10 mouse cellular contexts compared by ENCODE assay signal in the genomic region with DNA sequence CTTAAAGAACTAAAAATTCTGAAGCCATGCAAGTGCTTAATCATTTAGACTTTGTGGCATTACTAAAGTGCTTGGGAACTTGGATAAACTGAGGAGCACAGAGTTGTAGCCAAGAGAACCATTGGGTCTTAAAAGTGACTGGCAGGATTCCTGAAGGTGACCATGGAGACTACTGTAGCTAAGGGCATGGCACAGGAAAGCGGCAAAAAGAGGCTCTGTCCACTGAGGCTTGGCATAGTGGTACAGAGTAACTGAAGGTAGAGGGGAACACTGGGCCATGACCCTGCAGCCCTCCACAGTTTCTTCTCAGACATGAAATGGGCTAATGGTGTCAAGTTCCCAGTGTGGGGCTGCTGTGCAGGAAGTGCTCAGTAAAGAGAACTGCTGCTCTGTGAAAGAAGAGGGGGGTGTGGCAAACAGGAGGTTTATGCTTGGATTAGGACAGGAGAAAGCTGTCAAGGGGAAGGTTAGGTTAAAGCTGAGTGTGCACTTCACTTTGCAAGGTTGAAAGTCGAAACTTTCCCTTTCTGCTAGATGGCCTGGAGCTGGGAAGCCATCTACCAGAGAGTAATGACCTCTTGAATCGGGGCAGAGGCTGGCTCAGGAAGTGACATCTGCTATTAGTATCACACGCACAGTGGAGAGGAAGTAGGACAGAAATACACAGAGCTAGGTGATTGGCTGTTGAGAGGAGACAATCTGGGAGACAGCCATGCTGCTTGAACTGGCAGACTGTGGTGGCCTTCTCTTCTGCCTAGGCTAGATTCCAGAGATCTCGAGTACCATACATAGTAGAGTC. TPM values are rescaled to one million over a fixed set of nuclear protein-coding genes. Genes with fewer than 3 reads are reported as not detected.
DNase-seq lines count a peak whose midpoint lies in the region; ATAC-seq lines count a peak whose summit lies in the region.
"Had no signal": no experiment of that assay in that cellular context is flagged by ENCODE, and none has a peak within 500 bp of the region (broad histone marks: within the 10 kb centered on the region; RNA-seq: fewer than 3 reads in every experiment).

No protein-coding gene starts in this region.

- H3K4me1 ChIP-seq in heart, embryonic 12.5 days (replicated peaks): peaks cover 24% of the 10 kb centered on the region
- peaks cover 46% of the 10 kb centered on the region for H3K4me1 ChIP-seq in liver, embryonic 15.5 days (replicated peaks)
- H3K4me1 ChIP-seq in midbrain, embryonic 14.5 days (ENCODE audit: control insufficient read depth, insufficient read depth, low read length): no peaks in the 10 kb centered on the region
- H3K4me1 ChIP-seq: midbrain, embryonic 15.5 days had no signal

- peaks cover 17% of the 10 kb centered on the region for H3K36me3 ChIP-seq in heart, embryonic 12.5 days
- H3K36me3 ChIP-seq in liver, embryonic 15.5 days (replicated peaks): peaks cover 16% of the 10 kb centered on the region
- H3K36me3 ChIP-seq in midbrain, embryonic 14.5 days (ENCODE audit: control insufficient read depth, insufficient read depth, low read length): peaks cover 17% of the 10 kb centered on the region; the same call in 1 of the 2 replicates

- no peak overlapping the region for H3K9ac ChIP-seq in heart, embryonic 12.5 days
- no peak overlapping the region for H3K9ac ChIP-seq in liver, embryonic 15.5 days
- H3K9ac ChIP-seq in midbrain, embryonic 14.5 days (replicated peaks; ENCODE audit: low read length): no peak overlapping the region
- H3K9ac ChIP-seq: midbrain, embryonic 15.5 days had no signal

- no peaks in the 10 kb centered on the region for H3K9me3 ChIP-seq in heart, embryonic 12.5 days (replicated peaks)
- no peaks in the 10 kb centered on the region for H3K9me3 ChIP-seq in liver, embryonic 15.5 days (replicated peaks)
- H3K9me3 ChIP-seq in midbrain, embryonic 14.5 days (ENCODE audit: control insufficient read depth, low read length): no peaks in the 10 kb centered on the region
- H3K9me3 ChIP-seq: hindbrain, embryonic 10.5 days; midbrain, embryonic 15.5 days had no signal

- H3K27me3 ChIP-seq in heart, embryonic 12.5 days (replicated peaks): no peaks in the 10 kb centered on the region
- H3K27me3 ChIP-seq in liver, embryonic 15.5 days: no peaks in the 10 kb centered on the region
- no peaks in the 10 kb centered on the region for H3K27me3 ChIP-seq in midbrain, embryonic 14.5 days (ENCODE audit: control insufficient read depth, insufficient read depth, low read length)
- H3K27me3 ChIP-seq: midbrain, embryonic 15.5 days had no signal

- ATAC-seq in heart, embryonic 12.5 days (ENCODE audit: insufficient number of reproducible peaks, low FRiP score): no peak
- ATAC-seq in common myeloid progenitor, adult 5-6 weeks (replicated peaks; ENCODE audit: low read depth, poor library complexity, severe bottlenecking): peak; percentile 68
- ATAC-seq in liver, embryonic 15.5 days (ENCODE audit: insufficient read depth): peak; percentile 32; the same call in 1 of the 2 replicates
- ATAC-seq in midbrain, embryonic 14.5 days (ENCODE audit: low FRiP score, low TSS enrichment): no peak
- ATAC-seq: midbrain, embryonic 15.5 days had no signal

- 74% methylated on average over 5 of the region's 5 CpGs for WGBS in heart, embryonic 12.5 days
- 39% methylated on average over 5 of the region's 5 CpGs for WGBS in liver, embryonic 15.5 days (ENCODE audit: insufficient replicate concordance)
- 84% methylated on average over 5 of the region's 5 CpGs for WGBS in midbrain, embryonic 14.5 days

- H3K4me2 ChIP-seq in heart, embryonic 12.5 days: no peak overlapping the region
- peak overlapping the region; percentile 13; the same call in 1 of the 2 replicates for H3K4me2 ChIP-seq in liver, embryonic 15.5 days
- H3K4me2 ChIP-seq in midbrain, embryonic 14.5 days (ENCODE audit: low read length): no peak overlapping the region
- H3K4me2 ChIP-seq: midbrain, embryonic 15.5 days had no signal

- DNase-seq in heart, adult 8-10 months (ENCODE audit: low spot score): peak; percentile 30
- DNase-seq in 3T3-L1 (ENCODE audit: low read depth, low spot score): peak; percentile 11
- DNase-seq in adrenal gland, adult 2 months: no peak
- DNase-seq in urinary bladder, adult 2 months (ENCODE audit: low spot score): no peak
- no peak for DNase-seq in midbrain, embryonic 14.5 days

- no peak overlapping the region for H3K4me3 ChIP-seq in heart, embryonic 12.5 days
- H3K4me3 ChIP-seq in liver, embryonic 15.5 days (replicated peaks): no peak overlapping the region
- no peak overlapping the region for H3K4me3 ChIP-seq in midbrain, embryonic 14.5 days (replicated peaks; ENCODE audit: low read depth, low read length)
- H3K4me3 ChIP-seq: hindbrain, embryonic 10.5 days; midbrain, embryonic 15.5 days had no signal

- H3K27ac ChIP-seq in heart, embryonic 12.5 days (ENCODE audit: poor library complexity, severe bottlenecking): no peak overlapping the region
- no peak overlapping the region; the same call in 1 of the 2 replicates for H3K27ac ChIP-seq in liver, embryonic 15.5 days (replicated peaks)
- no peak overlapping the region for H3K27ac ChIP-seq in midbrain, embryonic 14.5 days (replicated peaks; ENCODE audit: low read depth, low read length)
- H3K27ac ChIP-seq: hindbrain, embryonic 10.5 days; midbrain, embryonic 15.5 days had no signal

RNA-seq across cellular contexts. Expression of gene Wdr20, which starts 38.1 kb away (rescaled TPM):
- 10 to 100 TPM; 30.9 to 36.7 (median 32.3) TPM for total RNA-seq in heart, adult 8-10 months (2022)
- 16.4 and 16.8 TPM in 2 replicates for polyA plus RNA-seq in heart, embryonic 12.5 days (2016; fragmentation: Nextera tagmentation; extraction: Ambion mirVana)
- total RNA-seq in common myeloid progenitor, adult 5-6 weeks (2017): 29.8 and 32.0 TPM in 2 replicates
- 8.6 and 9.1 TPM in 2 replicates for polyA plus RNA-seq in liver, embryonic 15.5 days (2015; fragmentation: Nextera tagmentation; extraction: Ambion mirVana)
- total RNA-seq in adrenal gland, adult 2 months (2021): 10 to 100 TPM; 46.8 to 53.3 TPM
- 19.1 and 23.8 TPM in 2 replicates for polyA plus RNA-seq in adrenal gland, adult 2 months (2012; rRNA removed)
- polyA plus RNA-seq in urinary bladder, adult 2 months (2012; rRNA removed): 26.5 and 31.2 TPM in 2 replicates
- polyA plus RNA-seq in midbrain, embryonic 14.5 days (2014; fragmentation: Nextera tagmentation; extraction: Ambion mirVana): 22.1 and 24.0 TPM in 2 replicates

Comparison
In these comparisons a context has a peak if more than half of its experiments do, and no peak if none do; other contexts are left out.
1. DNase-seq: peak in heart, adult 8-10 months (single experiment) and 3T3-L1 (single experiment); none in adrenal gland, adult 2 months (single experiment), urinary bladder, adult 2 months (single experiment) and midbrain, embryonic 14.5 days (single experiment).
2. ATAC-seq: peak in common myeloid progenitor, adult 5-6 weeks (single experiment) and liver, embryonic 15.5 days (single experiment); none in heart, embryonic 12.5 days (single experiment) and midbrain, embryonic 14.5 days (single experiment).